ENCODE assay signal across 11 mouse cellular contexts in genomic region chr11:50127781-50128180, GRCm38 (mm10). TPM values are rescaled to one million over a fixed set of nuclear protein-coding genes. Genes with fewer than 3 reads are reported as not detected.
DNase-seq lines count a peak whose midpoint lies in the region; ATAC-seq lines count a peak whose summit lies in the region.
"Had no signal": no experiment of that assay in that cellular context is flagged by ENCODE, and none has a peak within 500 bp of the region (broad histone marks: within the 10 kb centered on the region; RNA-seq: fewer than 3 reads in every experiment).

No protein-coding gene starts in this region.

- H3K4me1 ChIP-seq in heart, embryonic 12.5 days (replicated peaks) = peaks cover 16% of the 10 kb centered on the region
- H3K4me1 ChIP-seq in forebrain, embryonic 14.5 days (ENCODE audit: control insufficient read depth, insufficient read depth, low read length) = peaks cover 8% of the 10 kb centered on the region
- H3K4me1 ChIP-seq in liver, embryonic 13.5 days (replicated peaks) = peaks cover 44% of the 10 kb centered on the region

- H3K27me3 ChIP-seq in heart, embryonic 12.5 days (replicated peaks) = 0 out of 2 replicates have a peak, but pooled peaks cover 2% of the 10 kb centered on the region
- H3K27me3 ChIP-seq in forebrain, embryonic 14.5 days (replicated peaks; ENCODE audit: control insufficient read depth, insufficient read depth, low read length) = no peaks in the 10 kb centered on the region
- H3K27me3 ChIP-seq in liver, embryonic 13.5 days = no peaks in the 10 kb centered on the region

- no peak for ATAC-seq in heart, embryonic 12.5 days (ENCODE audit: insufficient number of reproducible peaks, low FRiP score)
- ATAC-seq in forebrain, embryonic 14.5 days = no peak
- no peak for ATAC-seq in liver, embryonic 13.5 days (ENCODE audit: low read depth)

- no peak overlapping the region for H3K27ac ChIP-seq in heart, embryonic 12.5 days (ENCODE audit: poor library complexity, severe bottlenecking)
- H3K27ac ChIP-seq in forebrain, embryonic 14.5 days (ENCODE audit: low read depth, low read length) = no peak overlapping the region
- H3K27ac ChIP-seq in liver, embryonic 13.5 days = no peak overlapping the region

- H3K36me3 ChIP-seq in heart, embryonic 12.5 days = no peaks in the 10 kb centered on the region
- H3K36me3 ChIP-seq in forebrain, embryonic 14.5 days (ENCODE audit: control insufficient read depth, insufficient read depth, low read length) = no peaks in the 10 kb centered on the region
- no peaks in the 10 kb centered on the region for H3K36me3 ChIP-seq in liver, embryonic 13.5 days

- 4% methylated on average over 10 of the region's 10 CpGs for WGBS in heart, embryonic 12.5 days
- WGBS in forebrain, embryonic 14.5 days = 8% methylated on average over 10 of the region's 10 CpGs
- WGBS in liver, embryonic 13.5 days (ENCODE audit: insufficient replicate concordance) = 2% methylated on average over 10 of the region's 10 CpGs

- no peak for DNase-seq in heart, adult 9 months (ENCODE audit: low spot score in 2 of 2)
- DNase-seq in ES-CJ7 (ENCODE audit: low read depth, low spot score) = peak; percentile 57
- no peak for DNase-seq in forebrain, embryonic 14.5 days (ENCODE audit: low spot score)
- DNase-seq in liver, embryonic 13.5 days = no peak
- no peak for DNase-seq in yolk sac, embryonic 10.5 days (ENCODE audit: low spot score)
- DNase-seq in frontal cortex, adult 2 months (ENCODE audit: extremely low spot score in 1 of 2, low spot score in 1 of 2) = no peak
- DNase-seq in left cerebral cortex, postnatal 36 days (ENCODE audit: low spot score in 2 of 2) = no peak
- DNase-seq: cerebellum, postnatal 14 days; gastrocnemius, postnatal 10 days had no signal

- H3K4me2 ChIP-seq in heart, embryonic 12.5 days = peak overlapping the region; percentile 67
- H3K4me2 ChIP-seq in forebrain, embryonic 14.5 days (ENCODE audit: low read length) = peak overlapping the region; percentile 26; the same call in 1 of the 2 replicates
- H3K4me2 ChIP-seq in liver, embryonic 13.5 days = peak overlapping the region; percentile 73

- 0 out of 2 replicates have a peak overlapping the region, but pooled peaks have one; percentile 49 for H3K9ac ChIP-seq in heart, embryonic 12.5 days
- no peak overlapping the region for H3K9ac ChIP-seq in forebrain, embryonic 14.5 days (ENCODE audit: low read length)
- peak overlapping the region; percentile 60; the same call in 1 of the 2 replicates for H3K9ac ChIP-seq in liver, embryonic 13.5 days

- peak overlapping the region; percentile 28 for H3K4me3 ChIP-seq in heart, embryonic 12.5 days
- no peak overlapping the region for H3K4me3 ChIP-seq in forebrain, embryonic 14.5 days (ENCODE audit: low read depth, low read length)
- H3K4me3 ChIP-seq in liver, embryonic 13.5 days (replicated peaks) = peak overlapping the region; percentile 49
- H3K4me3 ChIP-seq: megakaryocyte, embryonic 14.5 days had no signal

- intact Hi-C loops in left cerebral cortex, postnatal 36 days (cut with DNase I) = no loop called here

- no peaks in the 10 kb centered on the region for H3K9me3 ChIP-seq in heart, embryonic 12.5 days (replicated peaks)
- no peaks in the 10 kb centered on the region for H3K9me3 ChIP-seq in forebrain, embryonic 14.5 days (replicated peaks; ENCODE audit: control insufficient read depth, low read length)
- H3K9me3 ChIP-seq in liver, embryonic 13.5 days (replicated peaks) = no peaks in the 10 kb centered on the region
- H3K9me3 ChIP-seq: megakaryocyte, embryonic 14.5 days had no signal

RNA-seq across cellular contexts. Expression of gene Tbc1d9b, which starts 3.4 kb away (rescaled TPM):
- 35.5 and 35.9 TPM in 2 replicates for polyA plus RNA-seq in heart, embryonic 12.5 days (2016; fragmentation: Nextera tagmentation; extraction: Ambion mirVana)
- polyA plus RNA-seq in forebrain, embryonic 14.5 days (2014; fragmentation: Nextera tagmentation; extraction: Ambion mirVana) = 23.3 and 28.3 TPM in 2 replicates
- polyA plus RNA-seq in liver, embryonic 13.5 days (2015; fragmentation: Nextera tagmentation; extraction: Ambion mirVana) = 10.9 and 13.7 TPM in 2 replicates
- polyA plus RNA-seq in frontal cortex, adult 2 months (2012; rRNA removed) = 128 and 134 TPM in 2 replicates
- total RNA-seq in left cerebral cortex, postnatal 36 days (2021) = 100 to 1,000 TPM; 118 to 120 TPM

RNA-seq across cellular contexts. Expression of gene Mrnip, which starts 46.5 kb away (rescaled TPM):
- polyA plus RNA-seq in heart, embryonic 12.5 days (2016; fragmentation: Nextera tagmentation; extraction: Ambion mirVana) = 10.1 and 11.6 TPM in 2 replicates
- 34.5 and 41.5 TPM in 2 replicates for polyA plus RNA-seq in forebrain, embryonic 14.5 days (2014; fragmentation: Nextera tagmentation; extraction: Ambion mirVana)
- 8.1 and 8.5 TPM in 2 replicates for polyA plus RNA-seq in liver, embryonic 13.5 days (2015; fragmentation: Nextera tagmentation; extraction: Ambion mirVana)
- 23.7 and 25.1 TPM in 2 replicates for polyA plus RNA-seq in frontal cortex, adult 2 months (2012; rRNA removed)
- total RNA-seq in left cerebral cortex, postnatal 36 days (2021) = 10 to 100 TPM; 15.4 to 15.7 TPM
